Mouse (Mus musculus) heart, embryonic 11.5 days (tissue): ENCODE measurements at regions not wholly inside any gene's neighbourhood (a gene's known extent, or its start where the extent isn't known, plus 50 kb on each side); places are given as distances from the start of the nearest gene placed in this dataset.

Experiments
- ATAC-seq: fragments of 200-750 bp; cut with Nextera tagmentation; replicated peaks from 2 replicates; pipeline ENCODE4 v1.8.0; 2017; ENCODE audit warnings: moderate library complexity; ENCODE audit not compliant: insufficient number of reproducible peaks, low FRiP score, low TSS enrichment
- H3K27ac ChIP-seq: fragments of 300-500 bp; sonication (generic); 2 replicates; pipeline ENCODE4 v1.5.1; 2014; ENCODE audit warnings: mild to moderate bottlenecking, low read depth, low read length
- H3K27me3 ChIP-seq: fragments of 300-500 bp; sonication (generic); 2 replicates; pipeline ENCODE4 v1.6.1; 2014; ENCODE audit warnings: mild to moderate bottlenecking, low read length, mixed read lengths; ENCODE audit not compliant: control insufficient read depth, insufficient read depth
- H3K36me3 ChIP-seq: fragments of 300-500 bp; sonication (generic); 2 replicates; pipeline ENCODE4 v1.6.1; 2014; ENCODE audit warnings: mild to moderate bottlenecking, low read length, moderate library complexity, mixed read lengths; ENCODE audit not compliant: control insufficient read depth, insufficient read depth
- H3K4me1 ChIP-seq: fragments of 300-500 bp; sonication (generic); 2 replicates; pipeline ENCODE4 v1.6.1; 2014; ENCODE audit warnings: low read length; ENCODE audit not compliant: control insufficient read depth, insufficient read depth
- H3K4me2 ChIP-seq: fragments of 300-500 bp; sonication (generic); 2 replicates; pipeline ENCODE4 v1.6.1; 2014; ENCODE audit warnings: mild to moderate bottlenecking, moderate library complexity
- H3K4me3 ChIP-seq: fragments of 300-500 bp; sonication (generic); 2 replicates; pipeline ENCODE4 v1.5.1; 2014; ENCODE audit warnings: low read depth, low read length
- H3K9ac ChIP-seq: fragments of 300-500 bp; sonication (generic); 2 replicates; pipeline ENCODE4 v1.6.1; 2014; ENCODE audit warnings: mild to moderate bottlenecking, low read depth, low read length, moderate library complexity
- H3K9me3 ChIP-seq: fragments of 300-500 bp; sonication (generic); replicated peaks from 2 replicates; pipeline ENCODE4 v1.6.1; 2016; ENCODE audit warnings: low read length; ENCODE audit not compliant: control insufficient read depth
- WGBS: fragments of 180-500 bp; shearing (Covaris S2); extraction: QIAGEN DNeasy Blood & Tissue Kit; methylation state at CpG from one replicate; pipeline ENCODE4 v1.1.7; 2014; ENCODE audit not compliant: insufficient replicate concordance; 5-methylcytosine and 5-hydroxymethylcytosine counted together

DNA sequence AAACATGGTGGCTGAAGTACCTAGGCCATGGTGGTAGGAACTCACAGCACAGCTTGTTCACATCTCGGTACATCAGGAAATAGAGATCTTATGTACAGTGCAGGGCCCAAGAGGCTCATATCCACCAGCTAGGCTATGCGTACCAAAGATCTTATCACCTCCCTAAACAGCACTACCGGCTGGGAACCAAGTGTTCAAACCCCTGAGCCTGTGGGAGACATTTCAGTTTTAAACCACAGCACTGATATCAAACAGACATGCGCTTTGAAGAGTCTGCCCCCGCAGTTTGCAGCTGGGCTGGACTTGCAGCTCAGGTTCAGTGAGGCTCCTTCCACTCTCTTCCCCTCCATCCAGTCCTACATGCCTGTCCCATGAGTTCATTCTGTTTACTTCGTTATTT lies 58.4 kb upstream of the Ampd3 start:
- no peaks in the 10 kb centered on the region for H3K4me1 ChIP-seq
- H3K4me2 ChIP-seq = no peak overlapping the region
- no peaks in the 10 kb centered on the region for H3K27me3 ChIP-seq
- H3K36me3 ChIP-seq = no peaks in the 10 kb centered on the region
- H3K4me3 ChIP-seq = no peak overlapping the region
- H3K27ac ChIP-seq = no peak overlapping the region
- no peak overlapping the region for H3K9ac ChIP-seq
- ATAC-seq = no peak
- H3K9me3 ChIP-seq = no peaks in the 10 kb centered on the region; the same call in 1 of the 2 replicates
- WGBS = 66% methylated on average over 6 of the region's 6 CpGs

DNA sequence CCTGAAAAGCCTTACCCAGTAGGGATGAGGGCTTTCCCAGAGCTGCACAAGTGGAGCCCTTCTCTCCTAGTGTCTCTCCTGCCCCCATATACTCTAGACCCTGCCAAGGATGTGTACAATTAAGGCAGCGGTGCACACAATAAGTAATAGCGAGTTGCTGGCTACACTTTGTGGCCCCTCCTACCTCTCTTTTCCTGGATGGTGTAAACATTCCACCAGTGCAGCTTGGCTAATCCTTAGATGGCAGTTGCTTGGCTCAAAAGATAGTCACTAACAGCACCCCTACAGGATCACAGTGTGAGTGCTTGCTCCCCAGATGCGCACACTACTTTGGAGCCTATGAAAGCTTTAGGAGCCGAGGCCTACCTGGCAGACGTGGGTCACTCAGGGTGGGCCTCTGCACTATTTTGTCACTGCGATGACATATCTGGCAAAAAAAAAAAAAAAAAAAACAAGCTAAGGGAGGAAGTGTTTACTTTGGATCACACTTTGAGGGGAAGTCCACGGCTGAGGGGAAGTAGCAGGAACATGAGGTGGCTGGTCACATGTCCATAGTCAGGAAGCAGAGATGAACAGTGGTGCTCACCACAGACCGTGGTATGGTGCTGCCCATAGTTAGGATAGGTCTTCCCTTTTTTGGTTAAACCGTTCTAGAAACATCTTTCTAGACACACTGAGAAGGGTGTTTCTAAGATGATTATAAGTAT lies 57.6 kb upstream of the Ampd3 start:
- Histone ChIP-seq H3K36me3 (no peaks in the 10 kb centered on the region), H3K27me3 (no peaks in the 10 kb centered on the region), H3K4me3 (no peak overlapping the region), H3K9me3 (no peaks in the 10 kb centered on the region; the same call in 1 of the 2 replicates), H3K9ac (no peak overlapping the region), H3K4me2 (no peak overlapping the region), H3K27ac (no peak overlapping the region), H3K4me1 (no peaks in the 10 kb centered on the region)
- no peak for ATAC-seq
- WGBS = 69% methylated on average over 9 of the region's 9 CpGs

GRCm38 (mm10) chr7:110713661-110714060 lies 54.3 kb upstream of the Ampd3 start:
- Histone ChIP-seq H3K4me3 (no peak overlapping the region), H3K27ac (no peak overlapping the region), H3K27me3 (no peaks in the 10 kb centered on the region), H3K4me1 (no peaks in the 10 kb centered on the region), H3K9ac (no peak overlapping the region), H3K4me2 (no peak overlapping the region), H3K36me3 (no peaks in the 10 kb centered on the region), H3K9me3 (no peaks in the 10 kb centered on the region; the same call in 1 of the 2 replicates)
- 46% methylated on average over 3 of the region's 3 CpGs for WGBS
- ATAC-seq = no peak

DNA sequence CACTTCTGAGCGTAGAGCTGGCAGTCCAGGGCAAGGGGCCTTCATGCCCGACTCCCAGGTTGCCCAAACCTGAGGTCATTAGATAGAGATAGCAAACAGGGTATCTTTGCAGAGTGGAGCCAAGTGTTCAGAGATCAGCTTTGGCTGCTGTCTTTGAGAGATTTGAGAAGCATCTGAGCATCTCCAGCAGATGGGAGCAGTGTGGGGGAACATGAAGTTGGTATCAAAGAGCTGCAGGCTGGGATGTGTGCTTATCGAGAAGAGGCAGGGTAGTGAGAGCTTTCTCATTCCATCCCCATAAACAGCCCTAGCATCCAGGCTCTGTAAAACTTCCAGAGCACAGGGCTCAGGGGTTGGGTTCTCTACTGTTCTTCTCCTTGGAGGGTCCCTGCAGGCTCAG lies 52.9 kb upstream of the Ampd3 start:
- Histone ChIP-seq H3K9ac (no peak overlapping the region), H3K4me2 (no peak overlapping the region), H3K27me3 (no peaks in the 10 kb centered on the region), H3K36me3 (no peaks in the 10 kb centered on the region), H3K4me3 (no peak overlapping the region), H3K9me3 (no peaks in the 10 kb centered on the region; the same call in 1 of the 2 replicates), H3K27ac (no peak overlapping the region), H3K4me1 (no peaks in the 10 kb centered on the region)
- WGBS = 75% methylated on average over 3 of the region's 3 CpGs
- ATAC-seq = no peak

DNA sequence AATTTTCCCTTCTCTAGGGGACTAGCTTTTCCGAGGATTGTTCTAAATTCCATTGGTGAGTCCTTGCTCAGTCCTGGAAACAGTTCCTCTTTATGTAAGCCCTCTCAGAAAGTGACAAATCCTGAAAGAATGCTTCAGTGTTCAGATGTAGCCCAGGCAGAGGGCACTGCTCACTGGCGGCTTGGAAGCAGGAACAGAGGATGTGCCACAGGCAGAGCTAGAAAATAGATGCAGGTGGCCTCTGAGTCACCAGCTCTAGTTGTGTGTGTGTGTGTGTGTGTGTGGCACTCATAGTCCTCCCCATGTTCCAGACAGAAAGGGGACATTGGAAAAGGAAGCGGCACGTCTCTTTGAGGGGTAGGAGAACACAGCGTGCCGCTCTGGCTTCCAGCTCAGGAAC lies 52.5 kb upstream of the Ampd3 start:
- ATAC-seq = no peak
- Histone ChIP-seq H3K9ac (no peak overlapping the region), H3K4me3 (no peak overlapping the region), H3K9me3 (no peaks in the 10 kb centered on the region; the same call in 1 of the 2 replicates), H3K4me1 (no peaks in the 10 kb centered on the region), H3K4me2 (no peak overlapping the region), H3K36me3 (no peaks in the 10 kb centered on the region), H3K27me3 (no peaks in the 10 kb centered on the region), H3K27ac (no peak overlapping the region)
- 73% methylated on average over 6 of the region's 6 CpGs for WGBS

DNA sequence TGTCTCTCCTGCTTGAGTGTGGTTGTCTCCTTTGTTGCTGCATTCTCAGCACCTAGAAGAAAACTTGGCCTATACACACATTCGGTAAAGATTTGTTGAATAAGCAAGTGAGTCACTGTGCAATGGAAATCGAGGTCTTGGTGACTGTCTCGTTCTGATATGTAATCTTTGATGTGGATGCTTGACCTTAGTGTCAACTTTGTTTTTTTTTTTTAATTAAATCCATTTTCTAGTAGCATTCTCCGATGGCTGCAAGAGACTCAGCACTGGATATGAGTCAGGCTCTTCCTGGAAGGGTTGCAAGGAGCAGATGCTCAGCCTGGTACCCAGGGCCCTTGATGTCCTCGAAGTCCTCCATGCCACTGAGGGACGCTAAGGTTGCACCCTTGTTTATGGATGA lies 50.9 kb upstream of the Ampd3 start:
- Histone ChIP-seq H3K27ac (no peak overlapping the region), H3K9ac (no peak overlapping the region), H3K9me3 (no peaks in the 10 kb centered on the region), H3K27me3 (no peaks in the 10 kb centered on the region), H3K4me2 (no peak overlapping the region), H3K4me1 (no peaks in the 10 kb centered on the region), H3K4me3 (no peak overlapping the region), H3K36me3 (no peaks in the 10 kb centered on the region)
- 79% methylated on average over 6 of the region's 6 CpGs for WGBS
- ATAC-seq = no peak
